Mouse (Mus musculus): ENCODE measurements at regions not wholly inside any gene's neighbourhood (a gene's known extent, or its start where the extent isn't known, plus 50 kb on each side); places are given as distances from the start of the nearest gene placed in this dataset.
"Not testable (repeated sequence)": the region's sequence is repeated elsewhere in the genome, so short reads cannot be mapped to it uniquely, and the experiment has no call there.

- DNase-seq (ENCODE audit: low spot score in 2 of 2): peak; percentile 84 to 86
Measured at GRCm38 (mm10) chr13:111904616-111905212, 95.9 kb upstream of the Map3k1 start.

GRCm38 (mm10) chr13:111905213-111905701, 96.5 kb upstream of the Map3k1 start:
- DNase-seq (ENCODE audit: low spot score in 2 of 2): peak in 1 of 2 experiments; percentile 5

- no peak for DNase-seq (ENCODE audit: low spot score in 2 of 2)
Measured at GRCm38 (mm10) chr13:111911071-111911470, 102.3 kb upstream of the Map3k1 start.

GRCm38 (mm10) chr13:111911661-111912312, 103.0 kb upstream of the Map3k1 start:
- no peak for DNase-seq (ENCODE audit: low spot score in 2 of 2)

GRCm38 (mm10) chr13:111914348-111914913, 105.6 kb upstream of the Map3k1 start:
- DNase-seq (ENCODE audit: low spot score in 2 of 2): no peak

GRCm38 (mm10) chr13:111919417-111919816, 110.6 kb upstream of the Map3k1 start:
- not testable (repeated sequence) for DNase-seq (ENCODE audit: low spot score in 2 of 2)

GRCm38 (mm10) chr13:111920534-111920933, 111.7 kb upstream of the Map3k1 start:
- DNase-seq (ENCODE audit: low spot score in 2 of 2): no peak

- DNase-seq (ENCODE audit: low spot score in 2 of 2): no peak
Measured at GRCm38 (mm10) chr13:111921142-111922035, 112.6 kb upstream of the Map3k1 start.

GRCm38 (mm10) chr13:111925349-111925748, 116.6 kb upstream of the Map3k1 start:
- DNase-seq (ENCODE audit: low spot score in 2 of 2): no peak

GRCm38 (mm10) chr13:111926801-111927200, 118.0 kb upstream of the Map3k1 start:
- DNase-seq (ENCODE audit: low spot score in 2 of 2): no peak

- no peak for DNase-seq (ENCODE audit: low spot score in 2 of 2)
Measured at GRCm38 (mm10) chr13:111927489-111927888, 118.7 kb upstream of the Map3k1 start.

- no peak for DNase-seq (ENCODE audit: low spot score in 2 of 2)
Measured at GRCm38 (mm10) chr13:111928636-111929544, 120.1 kb upstream of the Map3k1 start.

- no peak for DNase-seq (ENCODE audit: low spot score in 2 of 2)
Measured at GRCm38 (mm10) chr13:111929908-111930307, 121.1 kb upstream of the Map3k1 start.

- DNase-seq (ENCODE audit: low spot score in 2 of 2): no peak
Measured at GRCm38 (mm10) chr13:111932464-111932863, 123.7 kb upstream of the Map3k1 start.

- no peak for DNase-seq (ENCODE audit: low spot score in 2 of 2)
Measured at GRCm38 (mm10) chr13:111933526-111934240, 124.9 kb upstream of the Map3k1 start.

- DNase-seq (ENCODE audit: low spot score in 2 of 2): no peak
Measured at GRCm38 (mm10) chr13:111935721-111936080, 126.9 kb upstream of the Map3k1 start.

GRCm38 (mm10) chr13:111936081-111936857, 127.5 kb upstream of the Map3k1 start:
- peak in 1 of 2 experiments; percentile 8 for DNase-seq (ENCODE audit: low spot score in 2 of 2)

- no peak for DNase-seq (ENCODE audit: low spot score in 2 of 2)
Measured at GRCm38 (mm10) chr13:111936983-111937382, 128.2 kb upstream of the Map3k1 start.

- no peak for DNase-seq (ENCODE audit: low spot score in 2 of 2)
Measured at GRCm38 (mm10) chr13:111938896-111939422, 130.2 kb upstream of the Map3k1 start.

Measured in right cerebral cortex, postnatal 36 days (tissue).